Mouse (Mus musculus): Measurements from ENCODE around the gene Cdr2.
A peak's percentile ranks its signal among the peaks of the same experiment; 100 is the strongest.
"Not testable (repeated sequence)": the region's sequence is repeated elsewhere in the genome, so short reads cannot be mapped to it uniquely, and the experiment has no call there.

Cdr2 gene

DNA sequence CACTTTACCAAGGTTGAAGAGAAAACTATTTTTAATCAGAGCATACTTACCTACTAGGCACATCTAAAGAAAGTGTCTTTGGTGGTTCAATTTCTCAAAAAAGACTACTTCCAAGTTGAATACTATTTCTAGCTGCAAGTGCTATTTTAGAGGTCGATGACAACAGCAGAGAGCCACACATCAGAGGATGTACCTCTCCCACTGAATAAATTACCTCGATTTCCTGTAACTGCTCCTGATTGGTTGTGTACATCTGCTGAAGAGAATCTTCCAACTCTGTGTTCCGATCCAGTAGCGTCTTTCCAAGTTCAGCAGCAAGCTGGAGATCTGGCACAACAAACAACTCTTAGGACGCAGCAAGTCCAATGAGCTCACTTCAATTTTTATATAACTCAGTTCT lies 12.0 kb downstream of the Cdr2 start:
- DNase-seq (ENCODE audit: low spot score) = no peak

DNA sequence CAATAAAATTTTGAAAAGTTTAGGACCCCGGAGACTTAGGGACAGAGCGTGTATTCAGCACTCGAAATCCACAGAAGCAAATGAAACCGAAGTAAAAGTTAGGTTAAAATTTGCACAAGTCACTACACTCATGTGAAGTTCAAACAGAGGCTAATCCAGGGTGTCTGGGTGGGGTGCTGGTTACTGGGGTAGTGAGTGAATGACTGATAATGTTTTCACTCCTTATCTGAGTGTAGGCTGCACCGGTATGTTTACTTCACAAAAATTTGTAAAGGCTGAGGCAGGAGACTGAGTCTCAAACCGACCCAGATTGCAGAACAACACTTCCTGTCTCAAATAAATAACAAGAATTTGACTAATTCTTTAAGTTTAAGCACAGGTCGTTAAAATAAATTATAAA lies 12.9 kb downstream of the Cdr2 start:
- no peak for DNase-seq (ENCODE audit: low spot score)

- no peak for DNase-seq (ENCODE audit: low spot score)
These were observed 19.0 kb downstream of the Cdr2 start for GRCm38 (mm10) chr7:120963126-120963525.

- DNase-seq (ENCODE audit: low spot score) = no peak
These were observed 20.2 kb downstream of the Cdr2 start for GRCm38 (mm10) chr7:120961893-120962292.

DNA sequence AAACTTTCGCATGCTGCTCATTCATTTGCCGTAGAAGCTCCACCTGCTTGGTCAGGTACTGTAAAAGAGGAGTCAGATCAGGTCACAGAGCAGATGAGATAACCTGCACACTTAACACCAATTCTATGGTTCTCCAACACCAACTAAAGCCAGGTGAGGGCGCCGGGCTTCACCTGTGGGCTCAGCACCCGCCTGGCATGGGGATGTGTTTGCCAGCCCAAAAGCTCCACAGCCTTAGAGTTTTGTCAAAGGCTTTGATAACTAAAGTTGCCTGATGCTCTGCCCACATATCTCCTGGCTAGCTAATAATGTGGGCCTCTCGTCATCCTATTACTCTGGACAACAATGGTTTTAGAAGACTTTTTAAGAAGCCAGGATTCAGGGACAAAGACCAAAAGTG lies 21.5 kb downstream of the Cdr2 start:
- DNase-seq (ENCODE audit: low spot score) = no peak

GRCm38 (mm10) chr7:120960116-120960515 lies 22.0 kb downstream of the Cdr2 start:
- no peak for DNase-seq (ENCODE audit: low spot score)

DNA sequence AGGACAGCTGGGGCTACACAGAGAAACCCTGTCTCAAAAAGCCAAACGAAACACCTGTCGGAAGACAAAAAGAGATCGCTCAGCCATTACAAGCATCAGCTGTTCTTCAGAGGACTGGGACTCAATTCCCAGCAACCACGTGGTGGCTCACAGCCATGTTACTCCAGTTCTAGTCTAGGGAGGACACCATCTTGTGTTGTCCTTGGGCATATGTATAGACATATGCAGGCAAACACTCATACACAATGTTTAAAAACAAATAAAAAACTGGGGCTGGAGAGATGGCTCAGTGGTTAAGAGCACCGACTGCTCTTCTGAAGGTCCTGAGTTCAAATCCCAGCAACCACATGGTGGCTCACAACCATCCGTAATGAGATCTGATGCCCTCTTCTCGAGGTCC lies 28.5 kb downstream of the Cdr2 start:
- not testable (repeated sequence) for DNase-seq (ENCODE audit: low spot score)

- no peak for DNase-seq (ENCODE audit: low spot score)
These were observed 38.1 kb downstream of the Cdr2 start for GRCm38 (mm10) chr7:120943936-120944509.

DNA sequence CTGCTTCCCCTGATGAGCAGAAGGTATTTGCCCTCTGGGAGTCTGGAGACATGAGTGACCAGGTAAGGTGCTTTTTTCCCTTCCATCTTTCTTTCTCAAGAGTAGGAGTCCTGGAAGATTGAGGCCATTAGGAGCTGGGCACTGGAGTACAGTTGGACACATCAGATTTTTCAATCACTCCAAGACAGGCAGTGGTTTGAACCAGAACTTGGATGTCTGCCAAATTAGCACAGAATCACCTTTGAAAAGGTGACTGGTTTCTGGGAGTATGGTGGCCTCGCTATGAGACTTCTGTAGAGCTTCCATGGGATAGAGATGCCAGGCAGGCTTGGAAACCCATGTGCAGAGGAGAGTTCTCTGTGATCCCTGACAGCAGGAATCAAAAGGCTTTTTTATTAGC lies 39.6 kb downstream of the Cdr2 start:
- no peak for DNase-seq (ENCODE audit: low spot score)

- DNase-seq (ENCODE audit: low spot score) = no peak
These were observed 40.9 kb downstream of the Cdr2 start for GRCm38 (mm10) chr7:120941214-120941613.

- no peak for DNase-seq (ENCODE audit: low spot score)
These were observed 41.8 kb downstream of the Cdr2 start for GRCm38 (mm10) chr7:120940343-120940742.

- DNase-seq (ENCODE audit: low spot score) = no peak
These were observed 43.9 kb downstream of the Cdr2 start for GRCm38 (mm10) chr7:120938206-120938605.

- no peak for DNase-seq (ENCODE audit: low spot score)
These were observed 45.6 kb downstream of the Cdr2 start for GRCm38 (mm10) chr7:120936522-120936921.

GRCm38 (mm10) chr7:120934716-120935115 lies 47.4 kb downstream of the Cdr2 start:
- DNase-seq (ENCODE audit: low spot score) = peak; percentile 59

- DNase-seq (ENCODE audit: low spot score) = no peak
These were observed 48.4 kb downstream of the Cdr2 start for GRCm38 (mm10) chr7:120933680-120934195.

- DNase-seq (ENCODE audit: low spot score) = no peak
These were observed 49.0 kb downstream of the Cdr2 start for GRCm38 (mm10) chr7:120933110-120933509.

DNA sequence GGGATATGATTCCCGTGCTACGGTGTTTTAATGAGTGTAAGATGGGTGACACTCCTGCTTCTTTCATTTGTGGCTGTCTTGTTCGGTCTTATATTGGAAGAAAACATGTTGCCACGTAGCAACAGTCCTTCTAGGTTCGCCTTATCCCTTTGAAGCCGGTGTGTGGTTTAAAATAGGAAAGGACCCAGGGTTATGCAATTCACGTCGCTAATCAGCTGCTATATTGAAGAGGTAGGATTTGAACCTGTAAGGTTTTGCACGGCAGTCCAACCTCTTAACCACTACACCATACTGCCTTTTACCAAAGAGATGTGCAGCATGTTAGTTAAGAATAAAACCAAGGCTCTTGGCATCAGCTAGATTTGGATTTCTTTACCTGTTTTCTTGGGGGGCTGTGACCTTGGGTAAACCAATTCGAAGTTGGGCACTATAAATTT lies 63.6 kb downstream of the Cdr2 start:
- peak; percentile 84 for DNase-seq (ENCODE audit: low spot score)

DNA sequence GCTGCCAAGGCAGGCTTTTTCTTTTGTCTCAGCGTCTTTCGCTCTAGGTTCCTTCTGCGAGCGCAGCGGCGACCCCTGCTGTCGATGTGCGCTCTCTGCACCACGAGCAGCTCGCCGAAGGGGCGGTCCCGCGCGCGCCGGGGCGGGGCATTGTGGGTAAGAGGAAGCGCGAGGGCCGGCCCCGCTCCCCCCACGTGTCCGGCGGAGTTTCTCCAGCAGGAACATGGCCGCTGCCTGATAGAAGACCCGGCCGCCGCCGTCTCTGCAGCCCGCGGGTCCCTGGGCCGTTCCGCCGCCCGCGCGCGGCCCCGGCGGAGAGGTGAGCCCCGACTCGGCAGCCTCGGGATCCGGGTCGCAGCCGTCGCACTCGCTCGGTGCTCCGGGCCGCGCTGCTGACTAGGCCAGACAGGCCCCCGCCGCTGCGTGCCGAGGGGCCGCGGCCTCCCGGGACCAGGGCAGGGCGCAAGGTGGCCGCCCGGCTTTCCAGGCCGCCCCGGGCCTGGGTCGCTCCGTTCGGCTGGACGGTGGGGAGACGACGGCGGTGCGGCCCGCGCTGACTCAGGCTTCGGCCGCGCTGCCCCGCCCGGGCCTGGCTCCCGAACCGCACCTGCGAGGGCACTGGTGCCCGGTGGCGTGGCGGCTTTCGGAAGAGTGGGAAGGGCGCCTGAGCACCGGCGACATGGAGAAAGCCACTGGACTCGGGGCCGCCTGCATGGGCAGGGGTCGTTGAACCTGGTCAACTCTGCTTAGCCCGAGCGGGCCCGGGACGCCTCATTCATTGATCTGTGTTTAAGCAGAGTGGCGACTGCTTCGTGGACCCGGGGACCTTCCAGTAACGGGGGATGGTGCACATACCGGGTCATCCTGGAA lies 64.3 kb downstream of the Cdr2 start, which contains the start of gene Polr3e:
Gene Polr3e (plus strand): TSS at position 153 of the 870 bp plus-strand sequence.
- peak; percentile 99 for DNase-seq (ENCODE audit: low spot score)

GRCm38 (mm10) chr7:120917279-120917591 lies 64.9 kb downstream of the Cdr2 start:
- no peak for DNase-seq (ENCODE audit: low spot score)

DNA sequence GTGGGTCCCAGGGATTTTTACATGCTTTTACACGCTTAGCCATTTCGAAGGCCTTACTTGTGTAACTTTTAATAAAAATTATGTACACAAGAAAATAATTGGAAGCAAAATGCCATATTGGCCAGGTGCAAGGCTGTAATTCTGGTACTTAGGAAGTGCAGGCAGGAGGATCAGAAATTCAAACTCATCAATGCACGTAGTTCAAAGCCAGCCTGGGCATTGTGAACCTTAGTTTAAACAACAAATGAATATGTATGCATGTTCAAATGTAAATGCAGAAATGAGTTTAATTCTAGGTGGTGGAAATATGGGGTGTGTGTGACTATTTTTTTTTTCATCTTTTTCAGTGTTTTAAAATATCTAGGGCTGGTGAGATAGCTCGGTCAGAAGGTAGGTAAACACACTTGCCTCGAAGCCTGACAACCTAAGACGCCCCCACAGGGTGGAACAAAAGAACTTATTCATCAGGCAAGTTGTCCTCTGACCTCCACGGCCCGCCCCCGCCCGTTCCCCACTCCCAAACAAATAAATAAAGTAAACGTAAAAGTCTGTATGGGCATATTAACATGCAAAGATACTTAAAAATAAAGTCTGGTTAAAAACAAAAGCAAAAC lies 65.7 kb downstream of the Cdr2 start:
- DNase-seq (ENCODE audit: low spot score) = no peak

DNA sequence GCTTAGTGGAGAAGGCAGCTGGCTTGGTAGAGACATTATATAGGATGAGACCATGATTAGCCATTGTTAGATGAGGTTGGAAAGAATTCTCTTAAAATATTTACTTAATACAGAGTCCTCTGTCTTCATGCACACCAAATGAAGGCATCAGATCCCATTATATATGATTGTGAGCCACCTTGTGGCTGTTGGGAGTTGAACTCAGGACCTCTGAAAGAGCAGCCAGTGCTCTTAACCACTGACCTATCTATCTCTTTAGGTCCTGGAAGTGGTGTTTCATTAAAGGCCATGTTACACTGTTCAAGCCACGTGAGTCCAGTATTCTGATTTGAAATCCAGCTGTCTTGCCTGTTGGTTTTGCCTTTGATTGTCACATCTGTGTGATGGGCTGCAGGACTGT lies 68.8 kb downstream of the Cdr2 start:
- DNase-seq (ENCODE audit: low spot score) = no peak

DNA sequence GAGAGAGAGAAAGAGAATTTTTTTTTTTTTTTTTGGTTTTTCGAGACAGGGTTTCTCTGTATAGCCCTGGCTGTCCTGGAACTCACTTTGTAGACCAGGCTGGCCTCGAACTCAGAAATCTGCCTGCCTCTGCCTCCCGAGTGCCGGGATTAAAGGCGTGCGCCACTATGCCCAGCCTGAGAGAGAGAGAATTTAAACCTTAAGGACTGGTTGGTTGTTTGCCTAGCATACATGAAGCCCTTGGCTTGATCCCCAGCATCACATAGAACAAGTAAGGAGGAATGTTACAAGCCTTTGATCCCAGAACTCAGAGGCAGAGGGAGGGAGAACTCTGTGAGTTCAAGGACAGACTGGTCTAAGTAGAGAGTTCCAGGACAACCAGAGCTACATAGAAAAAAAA lies 70.8 kb downstream of the Cdr2 start:
- not testable (repeated sequence) for DNase-seq (ENCODE audit: low spot score)

DNA sequence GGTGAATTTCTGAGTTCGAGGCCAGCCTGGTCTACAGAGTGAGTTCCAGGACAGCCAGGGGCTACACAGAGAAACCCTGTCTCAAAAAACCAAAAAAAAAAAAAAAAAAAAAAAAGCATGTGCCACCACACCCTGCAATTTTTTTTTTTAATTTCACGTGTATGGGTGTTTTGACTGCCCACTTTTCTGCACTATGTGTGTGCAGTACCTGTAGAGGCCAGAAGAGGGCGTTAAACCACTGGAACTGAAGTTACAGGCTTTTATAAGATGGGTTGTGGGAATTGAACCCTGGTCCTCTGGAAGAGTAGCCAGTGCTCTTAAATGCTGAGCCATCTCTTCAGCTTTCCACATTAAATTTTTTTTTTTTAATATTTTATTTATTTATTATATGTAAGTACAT lies 71.9 kb downstream of the Cdr2 start:
- not testable (repeated sequence) for DNase-seq (ENCODE audit: low spot score)
